Mouse (Mus musculus) hindbrain, embryonic 14.5 days (tissue): ENCODE measurements around the gene Dpf3. TPM values are rescaled to one million over a fixed set of nuclear protein-coding genes. Genes with fewer than 3 reads are reported as not detected.

Experiments
- ATAC-seq: fragments of 200-750 bp; cut with Nextera tagmentation; 2 replicates; pipeline ENCODE4 v1.8.0; 2017; ENCODE audit warnings: moderate number of reproducible peaks, mild to moderate bottlenecking, moderate TSS enrichment, moderate library complexity; ENCODE audit not compliant: low FRiP score
- DNase-seq: peaks from one replicate; pipeline ENCODE4 v3.0.0-alpha.2; 2015; ENCODE audit warnings: low spot score
- H3K27ac ChIP-seq: fragments of 300-500 bp; sonication (generic); 2 replicates; pipeline ENCODE4 v1.5.1; 2014; ENCODE audit warnings: mild to moderate bottlenecking, moderate library complexity
- H3K27me3 ChIP-seq: fragments of 300-500 bp; sonication (generic); 2 replicates; pipeline ENCODE4 v1.6.1; 2014; ENCODE audit warnings: mild to moderate bottlenecking, low read length, mixed read lengths; ENCODE audit not compliant: control insufficient read depth, insufficient read depth
- H3K36me3 ChIP-seq: fragments of 300-500 bp; sonication (generic); replicated peaks from 2 replicates; pipeline ENCODE4 v1.6.1; 2014; ENCODE audit not compliant: control insufficient read depth, insufficient read depth
- H3K4me1 ChIP-seq: fragments of 300-500 bp; sonication (generic); replicated peaks from 2 replicates; pipeline ENCODE4 v1.6.1; 2014; ENCODE audit warnings: antibody characterized with exemption, low read length, mixed read lengths; ENCODE audit not compliant: control insufficient read depth, insufficient read depth
- H3K4me2 ChIP-seq: fragments of 300-500 bp; sonication (generic); replicated peaks from 2 replicates; pipeline ENCODE4 v1.6.1; 2014; ENCODE audit warnings: mild to moderate bottlenecking, moderate library complexity
- H3K4me3 ChIP-seq: fragments of 300-500 bp; sonication (generic); replicated peaks from 2 replicates; pipeline ENCODE4 v1.5.1; 2014; ENCODE audit warnings: mild to moderate bottlenecking, low read length
- H3K9ac ChIP-seq: fragments of 300-500 bp; sonication (generic); 2 replicates; pipeline ENCODE4 v1.6.1; 2014
- H3K9me3 ChIP-seq: fragments of 300-500 bp; sonication (generic); 2 replicates; pipeline ENCODE4 v1.6.1; 2016; ENCODE audit warnings: low read length; ENCODE audit not compliant: control insufficient read depth
- WGBS: fragments of 180-500 bp; shearing (Covaris S2); extraction: QIAGEN DNeasy Blood & Tissue Kit; methylation state at CpG from one replicate; pipeline ENCODE4 v1.1.7; 2014; 5-methylcytosine and 5-hydroxymethylcytosine counted together
- polyA plus RNA-seq: library from polyadenylated mRNA; unstranded; fragments of >200 nt; fragmentation: Nextera tagmentation; extraction: Ambion mirVana; gene quantifications from 2 replicates; pipeline ENCODE4 v1.2.1, GENCODE M21; 2014

The Dpf3 gene
- polyA plus RNA-seq, 1 experiment from 2014 or later = 23.9 TPM

- H3K4me1 ChIP-seq = no peaks in the 10 kb centered on the region
- H3K27ac ChIP-seq = no peak overlapping the region
- H3K27me3 ChIP-seq = no peaks in the 10 kb centered on the region
- H3K4me2 ChIP-seq = no peak overlapping the region
- no peaks in the 10 kb centered on the region for H3K9me3 ChIP-seq
- WGBS = 78% methylated on average over 2 of the region's 2 CpGs
- no peak for ATAC-seq
- H3K36me3 ChIP-seq = no peaks in the 10 kb centered on the region
- no peak overlapping the region for H3K9ac ChIP-seq
- no peak for DNase-seq
- no peak overlapping the region for H3K4me3 ChIP-seq
Observed at GRCm38 (mm10) chr12:83248636-83249035, 238.9 kb downstream of the Dpf3 start.

- no peak for DNase-seq
- H3K27me3 ChIP-seq = no peaks in the 10 kb centered on the region
- H3K4me3 ChIP-seq = no peak overlapping the region
- H3K9ac ChIP-seq = no peak overlapping the region
- no peak for ATAC-seq
- H3K27ac ChIP-seq = no peak overlapping the region
- 84% methylated on average over 3 of the region's 3 CpGs for WGBS
- H3K9me3 ChIP-seq = no peaks in the 10 kb centered on the region
- H3K4me2 ChIP-seq = no peak overlapping the region
- no peaks in the 10 kb centered on the region for H3K36me3 ChIP-seq
- H3K4me1 ChIP-seq = no peaks in the 10 kb centered on the region
Observed at GRCm38 (mm10) chr12:83247669-83248068, 239.8 kb downstream of the Dpf3 start.

GRCm38 (mm10) chr12:83241022-83241421, 246.5 kb downstream of the Dpf3 start:
- 67% methylated on average over 3 of the region's 3 CpGs for WGBS
- Histone ChIP-seq H3K4me3 (no peak overlapping the region), H3K9me3 (no peaks in the 10 kb centered on the region), H3K4me1 (no peaks in the 10 kb centered on the region), H3K27me3 (no peaks in the 10 kb centered on the region), H3K9ac (no peak overlapping the region), H3K27ac (no peak overlapping the region), H3K4me2 (no peak overlapping the region), H3K36me3 (no peaks in the 10 kb centered on the region)
- DNase-seq (no peak), ATAC-seq (no peak)

GRCm38 (mm10) chr12:83240571-83240970, 246.9 kb downstream of the Dpf3 start:
- Histone ChIP-seq H3K9me3 (no peaks in the 10 kb centered on the region), H3K4me3 (no peak overlapping the region), H3K36me3 (no peaks in the 10 kb centered on the region), H3K27ac (no peak overlapping the region), H3K4me2 (no peak overlapping the region), H3K9ac (no peak overlapping the region), H3K27me3 (no peaks in the 10 kb centered on the region), H3K4me1 (no peaks in the 10 kb centered on the region)
- DNase-seq (no peak), ATAC-seq (no peak)

- no peak overlapping the region for H3K4me2 ChIP-seq
- no peaks in the 10 kb centered on the region for H3K36me3 ChIP-seq
- 93% methylated on average over 6 of the region's 6 CpGs for WGBS
- H3K27ac ChIP-seq = no peak overlapping the region
- ATAC-seq = no peak
- no peaks in the 10 kb centered on the region for H3K27me3 ChIP-seq
- H3K4me1 ChIP-seq = peaks cover 5% of the 10 kb centered on the region; the same call in 1 of the 2 replicates
- H3K9ac ChIP-seq = no peak overlapping the region
- no peak overlapping the region for H3K4me3 ChIP-seq
- H3K9me3 ChIP-seq = no peaks in the 10 kb centered on the region
- DNase-seq = no peak
Observed at GRCm38 (mm10) chr12:83235781-83236180, 251.7 kb downstream of the Dpf3 start.

GRCm38 (mm10) chr12:83234981-83235380, 252.5 kb downstream of the Dpf3 start:
- Histone ChIP-seq H3K4me2 (no peak overlapping the region), H3K4me1 (peaks cover 5% of the 10 kb centered on the region; the same call in 1 of the 2 replicates), H3K27me3 (no peaks in the 10 kb centered on the region), H3K9me3 (no peaks in the 10 kb centered on the region), H3K27ac (no peak overlapping the region), H3K36me3 (no peaks in the 10 kb centered on the region), H3K9ac (no peak overlapping the region), H3K4me3 (no peak overlapping the region)
- ATAC-seq (no peak), DNase-seq (no peak)
- 70% methylated on average over 2 of the region's 2 CpGs for WGBS

GRCm38 (mm10) chr12:83233651-83234050, 253.9 kb downstream of the Dpf3 start:
- no peak for DNase-seq

DNA sequence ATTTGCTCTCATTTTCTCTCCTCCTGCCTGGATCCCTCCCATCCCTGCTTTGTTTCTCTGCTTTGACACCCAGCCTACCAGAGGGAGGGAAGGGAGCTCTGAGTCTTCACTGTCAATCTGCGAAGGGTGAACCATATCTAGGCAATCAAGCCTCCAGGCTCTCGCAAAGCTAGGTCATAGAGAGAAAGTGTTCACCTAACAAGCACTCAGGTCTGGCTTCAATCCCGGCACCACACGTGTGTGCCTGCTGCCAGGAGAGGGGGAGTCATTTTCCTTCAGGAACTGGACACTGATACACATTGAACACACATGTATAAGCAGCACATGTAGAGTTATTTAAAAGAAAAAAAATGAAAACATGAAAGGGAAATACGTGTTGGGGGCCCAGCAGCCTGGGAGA, 254.6 kb downstream of the Dpf3 start:
- ATAC-seq (no peak), DNase-seq (no peak)
- Histone ChIP-seq H3K4me3 (no peak overlapping the region), H3K9ac (no peak overlapping the region), H3K9me3 (no peaks in the 10 kb centered on the region), H3K27me3 (no peaks in the 10 kb centered on the region), H3K4me2 (no peak overlapping the region), H3K27ac (no peak overlapping the region), H3K4me1 (peaks cover 5% of the 10 kb centered on the region; the same call in 1 of the 2 replicates), H3K36me3 (no peaks in the 10 kb centered on the region)
- 58% methylated on average over 5 of the region's 5 CpGs for WGBS

More at GRCm38 (mm10) chr12:83233651-83234050, 253.9 kb downstream of the Dpf3 start:
- Histone ChIP-seq H3K27ac (no peak overlapping the region), H3K4me1 (peaks cover 5% of the 10 kb centered on the region; the same call in 1 of the 2 replicates), H3K36me3 (no peaks in the 10 kb centered on the region), H3K27me3 (no peaks in the 10 kb centered on the region), H3K4me2 (no peak overlapping the region), H3K9me3 (no peaks in the 10 kb centered on the region), H3K9ac (no peak overlapping the region), H3K4me3 (no peak overlapping the region)
- WGBS = 35% methylated on average over 7 of the region's 7 CpGs
- ATAC-seq = no peak

DNA sequence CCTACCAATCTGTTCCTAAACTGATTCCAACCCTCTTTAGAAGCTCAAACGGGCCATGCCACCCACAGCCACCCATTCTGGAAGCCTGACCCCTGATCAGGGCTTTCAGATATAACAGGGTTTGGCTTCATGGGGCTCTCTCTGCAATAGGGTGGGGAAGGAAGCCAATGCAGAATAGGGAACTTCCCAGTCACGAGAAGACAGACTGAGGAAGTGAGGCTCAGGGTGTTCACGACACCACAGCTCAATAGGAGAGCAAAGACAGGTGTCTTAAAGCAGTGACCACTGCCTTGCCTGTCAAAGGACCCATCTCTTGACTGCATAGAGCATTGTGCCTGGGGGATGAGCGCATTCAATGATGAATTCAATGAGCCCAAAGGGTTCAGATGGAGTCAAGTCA, 256.3 kb downstream of the Dpf3 start:
- Histone ChIP-seq H3K9me3 (no peaks in the 10 kb centered on the region), H3K36me3 (no peaks in the 10 kb centered on the region), H3K4me3 (no peak overlapping the region), H3K9ac (no peak overlapping the region), H3K27me3 (no peaks in the 10 kb centered on the region), H3K27ac (no peak overlapping the region), H3K4me2 (no peak overlapping the region), H3K4me1 (peaks cover 9% of the 10 kb centered on the region; the same call in 1 of the 2 replicates)
- WGBS = 92% methylated on average over 4 of the region's 4 CpGs
- DNase-seq (no peak), ATAC-seq (no peak)

DNA sequence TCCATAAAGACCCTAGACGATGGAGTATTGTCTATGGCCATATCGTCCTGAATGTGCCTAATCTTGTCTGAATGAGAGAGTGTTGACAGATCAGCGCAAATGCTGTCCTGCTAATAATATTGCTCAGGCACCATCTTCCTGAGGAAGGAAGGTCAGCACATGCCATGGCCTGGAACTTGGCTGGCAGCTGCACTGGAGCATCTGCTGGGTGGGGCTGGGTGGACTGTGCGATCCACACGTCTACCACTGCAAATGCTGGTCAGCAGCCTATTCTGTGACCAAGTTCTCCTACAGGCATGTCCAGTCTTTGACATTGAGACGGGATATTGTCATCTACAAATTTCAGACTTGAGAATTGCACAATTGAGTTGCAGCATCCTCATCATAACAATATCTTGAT, 257.8 kb downstream of the Dpf3 start:
- H3K36me3 ChIP-seq = no peaks in the 10 kb centered on the region
- H3K9me3 ChIP-seq = no peaks in the 10 kb centered on the region
- DNase-seq (no peak), ATAC-seq (no peak)
- H3K4me2 ChIP-seq = no peak overlapping the region
- no peaks in the 10 kb centered on the region for H3K27me3 ChIP-seq
- H3K4me3 ChIP-seq = no peak overlapping the region
- 92% methylated on average over 6 of the region's 6 CpGs for WGBS
- H3K27ac ChIP-seq = no peak overlapping the region
- H3K4me1 ChIP-seq = peaks cover 9% of the 10 kb centered on the region; the same call in 1 of the 2 replicates
- H3K9ac ChIP-seq = no peak overlapping the region
